Mouse (Mus musculus) liver, postnatal 0 days (tissue): ENCODE measurements around the gene H2-Oa.

Experiments used
- CTCF ChIP-seq: sonication (generic); IDR thresholded peaks from 2 replicates; pipeline ENCODE4 v1.5.1; 2016; ENCODE audit warnings: antibody characterized with exemption, low read depth
- EP300 ChIP-seq: IDR thresholded peaks from 2 replicates; pipeline ENCODE4 v1.6.1; 2016; ENCODE audit warnings: antibody characterized with exemption, low read depth, mild to moderate bottlenecking

DNA sequence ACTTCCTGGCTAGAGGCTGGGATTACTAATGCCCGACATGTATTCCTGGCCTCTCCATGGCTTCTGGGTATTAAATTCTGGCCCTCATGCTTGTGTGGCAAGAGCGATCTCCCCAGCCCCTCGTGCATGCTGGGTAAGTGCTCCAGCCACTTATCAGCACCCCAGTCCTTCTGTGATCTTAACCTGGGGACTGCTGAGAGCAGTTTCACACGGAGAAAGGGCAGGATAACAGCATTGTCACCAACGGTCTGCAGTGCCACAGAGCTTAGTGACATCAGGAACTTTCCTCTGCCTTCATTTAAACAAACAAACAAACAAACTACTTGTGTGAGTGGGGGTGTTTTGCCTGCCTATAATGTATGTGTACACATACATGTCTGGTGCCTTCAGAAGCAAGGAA is 48.1 kb downstream of the H2-Oa start:
- TF ChIP-seq CTCF (no peak), EP300 (no peak)
